Mouse (Mus musculus) liver, embryonic 16.5 days (tissue): Measurements from ENCODE around the gene Gm9999. TPM values are rescaled to one million over a fixed set of nuclear protein-coding genes. Genes with fewer than 3 reads are reported as not detected.

Experiments
- ATAC-seq: fragments of 200-750 bp; cut with Nextera tagmentation; 2 replicates; pipeline ENCODE4 v1.8.0; 2017; ENCODE audit warnings: low read depth, mild to moderate bottlenecking, moderate number of reproducible peaks, moderate library complexity
- H3K27ac ChIP-seq: fragments of 300-500 bp; sonication (generic); 2 replicates; pipeline ENCODE4 v1.5.1; 2014; ENCODE audit warnings: mild to moderate bottlenecking, low read length
- H3K27me3 ChIP-seq: fragments of 300-500 bp; sonication (generic); 2 replicates; pipeline ENCODE4 v1.6.1; 2014; ENCODE audit warnings: low read depth, low read length, mixed read lengths; ENCODE audit not compliant: control insufficient read depth, insufficient read depth
- H3K36me3 ChIP-seq: fragments of 300-500 bp; sonication (generic); 2 replicates; pipeline ENCODE4 v1.6.1; 2014; ENCODE audit warnings: mild to moderate bottlenecking; ENCODE audit not compliant: control insufficient read depth, insufficient read depth
- H3K4me1 ChIP-seq: fragments of 300-500 bp; sonication (generic); 2 replicates; pipeline ENCODE4 v1.6.1; 2014; ENCODE audit warnings: low read depth, low read length, mixed read lengths; ENCODE audit not compliant: control insufficient read depth
- H3K4me2 ChIP-seq: fragments of 300-500 bp; sonication (generic); 2 replicates; pipeline ENCODE4 v1.6.1; 2014; ENCODE audit warnings: low read depth, low read length, mixed read lengths
- H3K4me3 ChIP-seq: fragments of 300-500 bp; sonication (generic); 2 replicates; pipeline ENCODE4 v1.5.1; 2014; ENCODE audit warnings: low read depth, mild to moderate bottlenecking, low read length
- H3K9ac ChIP-seq: fragments of 300-500 bp; sonication (generic); 2 replicates; pipeline ENCODE4 v1.6.1; 2014; ENCODE audit warnings: low read depth, low read length
- H3K9me3 ChIP-seq: fragments of 300-500 bp; sonication (generic); replicated peaks from 2 replicates; pipeline ENCODE4 v1.6.1; 2016; ENCODE audit warnings: low read length; ENCODE audit not compliant: control insufficient read depth
- WGBS: fragments of 180-500 bp; shearing (Covaris S2); extraction: QIAGEN DNeasy Blood & Tissue Kit; methylation state at CpG from one replicate; pipeline ENCODE4 v1.1.7; 2014; ENCODE audit not compliant: insufficient replicate concordance; 5-methylcytosine and 5-hydroxymethylcytosine counted together
- polyA plus RNA-seq: library from polyadenylated mRNA; unstranded; fragments of >200 nt; fragmentation: Nextera tagmentation; extraction: Ambion mirVana; gene quantifications from 2 replicates; pipeline ENCODE4 v1.2.1, GENCODE M21; 2015

Gene Gm9999
- polyA plus RNA-seq, 1 experiment from 2014 or later, result not detected

DNA sequence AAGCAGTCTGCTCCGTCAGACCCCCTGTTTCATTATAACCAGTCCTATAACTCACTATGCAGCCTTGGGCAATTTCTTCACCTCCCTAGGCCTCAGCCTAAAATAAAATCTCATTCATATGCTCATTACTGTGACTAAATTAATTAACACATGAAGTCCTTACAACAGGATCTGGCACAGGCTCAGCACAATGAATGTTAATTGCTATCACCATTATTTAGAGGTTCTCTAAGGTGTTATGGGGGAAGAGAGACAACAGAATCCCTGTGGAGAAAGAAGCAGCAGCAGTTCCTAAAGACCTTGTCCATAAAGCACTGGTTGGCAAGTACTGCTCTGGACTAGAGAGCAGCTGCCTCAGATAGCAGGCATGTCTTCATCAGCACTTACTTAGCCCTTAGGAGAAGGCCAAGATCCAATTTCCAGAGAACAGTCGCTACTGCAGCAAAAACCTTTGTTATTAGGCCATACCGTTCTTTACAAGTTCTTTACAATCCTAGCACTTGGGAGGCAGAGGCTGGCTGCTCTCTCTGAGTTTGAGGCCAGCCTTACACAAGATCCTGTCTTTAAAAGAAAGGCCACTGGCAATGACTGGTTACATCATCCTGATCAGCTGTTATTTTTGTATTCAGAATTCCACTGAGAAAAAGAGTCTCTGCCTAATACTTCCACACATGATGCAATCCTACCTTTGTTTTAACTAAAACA is 20.2 kb downstream of the Gm9999 start:
- Histone ChIP-seq H3K27me3 (no peaks in the 10 kb centered on the region), H3K9me3 (no peaks in the 10 kb centered on the region), H3K27ac (0 out of 2 replicates have a peak overlapping the region, but pooled peaks have one; percentile 30), H3K9ac (no peak overlapping the region), H3K36me3 (no peaks in the 10 kb centered on the region), H3K4me3 (no peak overlapping the region), H3K4me1 (peaks cover 54% of the 10 kb centered on the region), H3K4me2 (no peak overlapping the region)
- 72% methylated on average over 3 of the region's 3 CpGs for WGBS
- no peak for ATAC-seq

DNA sequence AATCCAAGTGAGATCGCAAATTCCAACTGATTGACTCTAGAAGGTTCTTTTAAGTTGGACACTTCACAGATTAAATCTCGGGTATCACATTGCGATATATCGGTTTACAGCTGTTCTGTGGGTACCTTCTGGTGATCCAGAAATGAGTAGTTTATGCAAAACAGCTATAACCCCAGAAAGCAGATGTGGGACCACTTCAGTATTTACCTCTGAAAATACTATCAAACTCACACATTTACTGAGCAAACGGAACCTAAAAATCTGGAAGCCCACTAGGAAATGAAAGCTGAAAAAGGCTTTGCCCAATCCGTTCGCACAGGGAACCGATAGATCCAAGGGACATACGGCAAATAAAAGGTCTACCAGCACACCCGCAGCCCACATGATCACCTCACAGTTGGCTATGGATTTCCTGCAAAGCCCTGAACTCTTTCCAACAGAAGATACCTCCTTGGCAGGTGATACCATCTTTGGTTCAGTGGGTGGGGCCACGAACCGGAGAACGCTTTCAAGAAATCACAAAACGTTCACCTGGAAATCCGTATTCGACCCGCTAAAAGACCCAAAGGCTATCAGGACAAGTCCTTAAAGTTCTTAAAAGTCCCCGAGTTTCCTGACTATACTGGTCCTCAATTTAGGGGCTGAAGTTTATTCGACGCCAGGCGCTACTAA is 23.9 kb downstream of the Gm9999 start:
- Histone ChIP-seq H3K27ac (peak overlapping the region; percentile 92), H3K27me3 (no peaks in the 10 kb centered on the region), H3K4me1 (peaks cover 44% of the 10 kb centered on the region), H3K4me2 (peak overlapping the region; percentile 91), H3K36me3 (no peaks in the 10 kb centered on the region), H3K9ac (peak overlapping the region; percentile 77), H3K9me3 (no peaks in the 10 kb centered on the region), H3K4me3 (peak overlapping the region; percentile 71)
- WGBS, result 11% methylated on average over 21 of the region's 21 CpGs
- no peak for ATAC-seq

DNA sequence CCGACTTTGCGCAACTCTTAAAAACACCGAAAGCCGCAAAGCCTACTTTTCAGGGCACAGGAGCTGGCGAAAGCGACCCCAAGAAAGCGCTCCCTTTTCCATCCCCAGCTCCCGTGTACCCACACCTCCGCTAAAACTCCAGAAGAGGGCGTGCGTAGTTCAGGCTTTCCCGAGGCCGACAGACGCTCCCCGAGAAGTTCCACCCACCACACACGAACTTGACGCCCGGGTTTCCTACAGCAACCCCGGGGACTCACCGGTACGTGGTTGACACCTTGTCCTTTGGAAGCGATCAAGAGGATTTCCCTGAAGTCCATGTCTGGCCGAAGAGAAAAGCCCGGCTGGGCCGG is 24.4 kb downstream of the Gm9999 start:
- peak overlapping the region; percentile 92 for H3K27ac ChIP-seq
- H3K36me3 ChIP-seq, result no peaks in the 10 kb centered on the region
- peak overlapping the region; percentile 91 for H3K4me2 ChIP-seq
- H3K9me3 ChIP-seq, result no peaks in the 10 kb centered on the region
- 0% methylated on average over 25 of the region's 25 CpGs for WGBS
- peak overlapping the region; percentile 71 for H3K4me3 ChIP-seq
- peak; percentile 67 for ATAC-seq
- no peaks in the 10 kb centered on the region for H3K27me3 ChIP-seq
- peak overlapping the region; percentile 77 for H3K9ac ChIP-seq
- H3K4me1 ChIP-seq, result peaks cover 46% of the 10 kb centered on the region

DNA sequence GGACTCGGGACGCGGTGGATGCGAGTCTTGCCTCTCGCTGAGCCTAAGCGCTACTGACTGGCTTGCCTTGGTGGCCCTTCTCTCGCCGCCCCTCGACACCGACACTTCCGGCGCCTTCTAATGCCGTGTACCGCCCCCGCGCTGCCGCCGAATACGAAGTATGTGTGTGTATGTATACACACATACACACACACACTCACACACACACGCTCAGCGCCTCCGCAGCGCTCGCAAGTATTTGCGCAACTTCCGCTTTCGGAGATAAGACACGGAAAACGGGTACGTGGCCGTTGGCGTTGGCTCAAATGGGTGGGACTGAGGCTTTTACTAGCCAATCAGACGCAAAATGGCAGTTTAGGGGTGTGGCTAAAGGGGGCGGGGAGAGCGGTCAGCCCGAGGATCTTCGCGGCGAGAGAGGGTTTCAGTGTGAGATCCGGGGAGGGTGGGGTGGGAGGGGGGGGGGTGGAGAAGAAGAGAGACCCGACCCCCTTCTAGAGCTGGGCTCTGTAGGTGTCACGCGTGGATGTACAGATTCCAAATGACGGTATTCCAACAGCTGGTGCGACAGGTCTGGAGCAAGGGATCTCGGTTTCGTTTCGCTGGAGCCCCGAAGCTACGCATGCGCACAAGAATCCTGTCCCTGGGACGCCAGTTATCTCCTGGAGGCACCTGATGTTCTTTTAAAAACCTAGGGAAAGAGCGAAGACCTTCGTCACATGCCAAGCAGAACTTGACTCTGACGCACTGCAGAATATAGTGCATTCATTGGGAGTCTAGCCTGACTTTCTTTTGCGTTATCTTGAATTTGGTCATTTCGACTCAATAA is 25.0 kb downstream of the Gm9999 start, which contains the start of gene Spty2d1:
TSS of gene Spty2d1 (minus strand) at position 244 of the 826 bp plus-strand sequence.
- Histone ChIP-seq H3K4me3 (peak within 1 kb of the TSS; percentile 71), H3K27ac (peak within 1 kb of the TSS; percentile 92), H3K9ac (peak within 1 kb of the TSS; percentile 77), H3K27me3 (no peaks in the 10 kb centered on the region), H3K9me3 (no peaks in the 10 kb centered on the region), H3K36me3 (no peaks in the 10 kb centered on the region), H3K4me1 (peaks cover 46% of the 10 kb centered on the region), H3K4me2 (peak within 1 kb of the TSS; percentile 96)
- WGBS, result under 1% methylated on average over 57 of the region's 57 CpGs
- ATAC-seq, result peak; percentile 89

DNA sequence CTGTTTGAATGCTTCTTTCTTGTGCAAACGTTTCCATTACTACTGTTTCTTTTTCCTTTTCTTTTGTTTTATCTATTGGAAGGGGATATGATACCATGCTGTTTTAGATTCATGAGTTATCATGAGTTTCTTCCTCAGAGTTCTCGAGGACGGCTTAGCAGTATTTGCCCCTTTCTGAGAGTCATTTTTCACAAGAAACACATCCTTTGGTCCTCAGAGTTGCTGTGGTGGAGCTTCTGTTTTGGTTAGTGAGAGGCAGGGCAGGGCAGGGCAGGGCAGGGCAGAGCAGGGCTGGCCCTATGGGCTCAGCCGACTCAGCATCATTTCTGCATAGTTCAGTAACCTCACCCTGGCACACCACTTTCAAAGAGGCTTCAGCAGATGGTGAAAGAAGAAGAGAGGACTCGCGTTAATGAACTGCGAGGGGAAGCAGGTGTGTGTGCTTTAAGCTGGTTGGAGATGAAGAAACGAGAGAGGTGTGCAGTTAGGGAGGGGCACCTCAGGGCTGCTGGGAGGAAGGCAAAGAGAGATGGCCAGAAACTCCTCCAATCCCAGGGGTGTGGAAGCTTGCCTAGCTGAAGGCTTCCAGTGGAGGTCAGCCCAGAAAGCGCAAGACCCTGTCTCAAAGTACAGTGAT is 29.9 kb downstream of the Gm9999 start:
- Histone ChIP-seq H3K27me3 (no peaks in the 10 kb centered on the region), H3K9me3 (no peaks in the 10 kb centered on the region), H3K9ac (peak overlapping the region; percentile 24; the same call in 1 of the 2 replicates), H3K27ac (peak overlapping the region; percentile 68), H3K4me1 (peaks cover 48% of the 10 kb centered on the region), H3K4me3 (no peak overlapping the region), H3K36me3 (no peaks in the 10 kb centered on the region), H3K4me2 (peak overlapping the region; percentile 37)
- WGBS, result 24% methylated on average over 9 of the region's 9 CpGs
- no peak for ATAC-seq

DNA sequence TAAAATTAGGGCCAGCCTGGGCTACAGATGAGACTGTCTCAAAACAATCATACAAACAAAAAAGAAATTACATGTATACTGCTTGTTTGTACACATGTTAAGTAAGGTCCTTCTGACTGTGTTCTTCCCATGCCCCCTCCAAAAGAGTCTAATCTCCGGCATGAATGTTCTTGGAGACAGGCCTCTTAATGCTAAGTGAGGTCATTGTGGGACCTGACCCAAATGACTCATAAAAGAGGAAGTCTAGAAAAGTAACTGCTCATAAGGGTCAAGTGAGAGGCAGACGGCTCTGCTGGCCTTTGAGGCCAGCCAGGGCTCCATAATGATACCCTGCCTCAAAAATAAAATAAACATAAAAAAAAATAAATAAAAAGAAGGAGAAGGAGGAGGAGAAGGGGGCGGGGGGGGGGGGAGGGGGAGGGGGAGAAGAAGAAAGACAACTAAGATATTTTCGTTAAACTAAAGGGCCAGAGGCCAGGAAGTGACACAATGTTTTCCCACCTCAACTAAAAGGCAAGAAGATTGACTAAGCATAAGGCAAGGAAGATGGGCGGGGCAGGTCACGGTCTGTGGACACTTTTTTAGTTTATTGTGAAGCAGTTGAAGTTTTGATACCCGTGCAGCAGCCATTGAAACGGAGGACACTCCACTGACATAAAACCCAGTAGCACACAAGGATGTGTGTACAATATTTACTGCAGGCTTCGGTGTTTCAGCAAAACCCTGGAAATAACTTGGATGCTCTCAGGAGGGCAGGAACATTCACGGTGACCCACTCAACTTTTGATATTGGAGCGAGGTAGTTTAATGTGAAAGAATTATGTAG is 31.4 kb downstream of the Gm9999 start:
- H3K9me3 ChIP-seq, result no peaks in the 10 kb centered on the region
- peaks cover 38% of the 10 kb centered on the region for H3K4me1 ChIP-seq
- ATAC-seq, result no peak
- peak overlapping the region; percentile 40 for H3K9ac ChIP-seq
- no peaks in the 10 kb centered on the region for H3K36me3 ChIP-seq
- 31% methylated on average over 10 of the region's 11 CpGs for WGBS
- H3K27me3 ChIP-seq, result no peaks in the 10 kb centered on the region
- H3K4me3 ChIP-seq, result peak overlapping the region; percentile 27; the same call in 1 of the 2 replicates
- peak overlapping the region; percentile 53 for H3K4me2 ChIP-seq
- peak overlapping the region; percentile 93 for H3K27ac ChIP-seq

DNA sequence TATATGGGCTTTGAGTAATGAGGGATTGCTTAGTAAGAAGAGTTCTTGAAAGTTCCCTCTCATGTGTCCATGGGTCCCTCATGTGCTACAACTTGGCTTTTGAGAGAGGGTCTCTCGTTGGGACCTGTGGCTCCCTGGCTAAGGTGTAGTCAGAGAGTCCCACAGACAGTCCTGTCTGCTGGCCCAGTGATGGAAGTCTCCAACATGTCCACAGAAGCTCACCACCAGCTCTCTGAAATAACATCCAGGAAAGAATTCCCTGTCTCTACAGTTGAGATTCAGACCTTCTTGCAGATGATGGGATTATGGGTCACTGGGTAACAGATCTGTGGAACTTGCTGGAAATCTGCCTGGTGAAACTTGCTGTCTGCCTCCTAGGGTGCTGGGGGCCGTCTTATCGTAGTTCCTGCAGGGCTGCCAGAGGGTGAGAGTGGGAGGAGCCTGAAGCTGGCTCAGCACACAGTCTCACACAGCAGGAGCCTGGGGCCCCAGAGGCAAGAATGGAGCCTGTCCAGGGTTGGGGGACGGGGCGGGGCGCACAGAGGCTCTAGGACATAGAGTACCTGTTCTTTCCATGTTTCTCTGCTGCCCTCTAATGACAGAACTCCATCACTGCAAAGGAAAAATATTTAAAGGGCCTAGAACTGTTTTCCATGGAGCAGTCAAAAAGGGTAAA is 32.1 kb downstream of the Gm9999 start:
- H3K4me3 ChIP-seq, result peak overlapping the region; percentile 27; the same call in 1 of the 2 replicates
- H3K9ac ChIP-seq, result peak overlapping the region; percentile 40
- 4% methylated on average over 6 of the region's 6 CpGs for WGBS
- peak; percentile 99 for ATAC-seq
- peak overlapping the region; percentile 93 for H3K27ac ChIP-seq
- H3K27me3 ChIP-seq, result no peaks in the 10 kb centered on the region
- H3K36me3 ChIP-seq, result no peaks in the 10 kb centered on the region
- H3K4me1 ChIP-seq, result peaks cover 33% of the 10 kb centered on the region
- H3K9me3 ChIP-seq, result no peaks in the 10 kb centered on the region
- H3K4me2 ChIP-seq, result peak overlapping the region; percentile 53
